26 mouse cellular contexts compared by ENCODE assay signal in the genomic region with DNA sequence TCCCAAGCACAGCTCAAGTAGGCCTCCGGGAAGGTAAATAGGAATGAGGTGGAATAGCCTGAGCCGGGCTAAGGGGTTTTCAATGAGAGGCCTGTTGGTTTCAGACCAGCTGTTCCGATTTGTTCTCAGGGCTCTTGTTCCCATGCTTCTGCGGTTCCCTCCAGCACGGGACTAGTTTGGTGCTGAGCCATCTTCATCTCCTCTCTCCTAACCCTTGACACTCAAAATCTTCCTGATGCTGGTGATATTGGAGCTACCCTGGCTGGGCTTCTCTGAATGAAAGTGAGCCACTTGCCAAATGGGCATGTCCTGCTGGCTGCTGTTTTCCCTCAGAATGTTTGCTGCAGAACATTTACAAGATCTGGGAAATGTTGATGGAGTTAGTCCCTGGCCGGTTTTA.
"Had no signal": no experiment of that assay in that cellular context is flagged by ENCODE, and none has a peak within 500 bp of the region (broad histone marks: within the 10 kb centered on the region; RNA-seq: fewer than 3 reads in every experiment).

No protein-coding gene starts in this region.

- H3K9me3 ChIP-seq: heart, embryonic 13.5 days; heart, embryonic 15.5 days; hindbrain, embryonic 13.5 days; hindbrain, embryonic 15.5 days; kidney, embryonic 15.5 days; limb, embryonic 13.5 days; limb, embryonic 15.5 days; liver, embryonic 12.5 days had no signal

- H3K9ac ChIP-seq: heart, embryonic 13.5 days; heart, embryonic 15.5 days; hindbrain, embryonic 13.5 days; hindbrain, embryonic 15.5 days; kidney, embryonic 15.5 days; limb, embryonic 13.5 days; limb, embryonic 15.5 days; liver, embryonic 12.5 days; liver, embryonic 14.5 days had no signal

- H3K27ac ChIP-seq: heart, adult 2 months; heart, embryonic 13.5 days; heart, embryonic 15.5 days; hindbrain, embryonic 13.5 days; hindbrain, embryonic 15.5 days; hindbrain, postnatal 0 days; kidney, embryonic 15.5 days; kidney, postnatal 0 days; limb, embryonic 13.5 days; limb, embryonic 15.5 days; liver, embryonic 12.5 days; liver, embryonic 14.5 days had no signal

- ATAC-seq: forebrain, embryonic 16.5 days; hindbrain, postnatal 0 days; intestine, embryonic 16.5 days; liver, embryonic 12.5 days had no signal

- H3K4me1 ChIP-seq: hindbrain, embryonic 13.5 days; hindbrain, embryonic 15.5 days; kidney, embryonic 15.5 days; limb, embryonic 13.5 days; limb, embryonic 15.5 days had no signal

- DNase-seq: heart, adult 11 months; heart, adult 2 months; heart, postnatal 14 days; heart, postnatal 36 days; kidney, adult 11 months; kidney, adult 2 months; kidney, adult 9 months; kidney, postnatal 14 days; kidney, postnatal 36 days; layer of hippocampus, adult 9-11 months; layer of hippocampus, postnatal 36 days; left cerebral cortex, postnatal 4 days had no signal

- H3K4me2 ChIP-seq: heart, embryonic 11.5 days; heart, embryonic 13.5 days; heart, embryonic 15.5 days; hindbrain, embryonic 13.5 days; hindbrain, embryonic 15.5 days; kidney, embryonic 15.5 days; limb, embryonic 13.5 days; limb, embryonic 15.5 days; liver, embryonic 12.5 days had no signal

- H3K27me3 ChIP-seq: heart, embryonic 13.5 days; heart, embryonic 15.5 days; hindbrain, embryonic 13.5 days; hindbrain, embryonic 15.5 days; kidney, embryonic 15.5 days; limb, embryonic 13.5 days; limb, embryonic 15.5 days; liver, embryonic 12.5 days had no signal

- H3K36me3 ChIP-seq: heart, embryonic 15.5 days; kidney, embryonic 15.5 days; limb, embryonic 13.5 days; limb, embryonic 15.5 days; liver, embryonic 12.5 days had no signal

- H3K4me3 ChIP-seq: heart, adult 2 months; heart, embryonic 13.5 days; heart, embryonic 15.5 days; hindbrain, embryonic 13.5 days; hindbrain, embryonic 15.5 days; kidney, embryonic 15.5 days; limb, embryonic 13.5 days; limb, embryonic 15.5 days; liver, embryonic 12.5 days had no signal
